Mouse (Mus musculus) layer of hippocampus, postnatal 14 days (tissue): ENCODE data around the gene Clock. TPM values are rescaled to one million over a fixed set of nuclear protein-coding genes. Genes with fewer than 3 reads are reported as not detected.

Experiments
- DNase-seq, 2 experiments: peaks; one replicate each; pipeline ENCODE4 v3.0.0; 2021 to 2022; ENCODE audit warnings: low spot score in 2 of 2, mixed read lengths in 1 of 2
- total RNA-seq, 2 experiments: library from RNA; stranded (reverse); gene quantifications; 2 replicates each; pipeline ENCODE4 v1.2.3; 2021

The Clock gene
- total RNA-seq, 2 experiments from 2014 or later, result 47.9 to 48.5 TPM

DNA sequence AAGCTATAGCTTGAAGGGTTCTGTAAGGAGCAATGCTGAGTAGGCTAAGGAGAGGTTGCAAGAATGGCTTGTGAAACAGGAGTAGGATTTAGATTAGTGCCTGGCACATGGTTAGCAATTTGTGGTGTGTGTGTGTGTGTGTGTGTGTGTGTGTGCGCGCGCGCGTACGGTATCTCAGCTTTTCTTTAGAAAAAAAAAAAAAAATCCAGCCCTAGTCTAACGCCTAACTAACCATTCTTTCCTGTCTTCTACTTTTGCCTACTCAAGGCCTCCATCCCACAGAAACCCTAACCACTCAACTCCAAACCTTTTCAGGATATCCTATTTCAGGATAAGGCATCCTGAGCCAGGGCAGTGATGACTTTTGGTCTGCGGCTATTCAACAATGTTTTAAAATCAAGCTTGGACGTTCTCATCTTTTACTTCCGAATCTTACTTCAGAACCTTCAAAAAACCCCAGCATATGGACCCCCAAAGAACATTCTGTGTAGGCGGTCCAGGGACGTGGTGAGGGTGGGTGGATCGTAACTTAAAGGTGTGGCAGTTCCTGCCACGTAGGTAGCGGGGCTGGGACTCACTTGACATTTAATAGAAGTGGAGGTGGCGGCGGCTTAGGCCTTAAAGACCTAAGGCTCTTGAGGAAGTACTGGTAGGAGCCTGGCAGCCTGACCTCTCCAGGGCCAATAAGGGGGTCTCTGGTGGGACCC lies 121.4 kb downstream of the Clock start:
- DNase-seq, result no peak

DNA sequence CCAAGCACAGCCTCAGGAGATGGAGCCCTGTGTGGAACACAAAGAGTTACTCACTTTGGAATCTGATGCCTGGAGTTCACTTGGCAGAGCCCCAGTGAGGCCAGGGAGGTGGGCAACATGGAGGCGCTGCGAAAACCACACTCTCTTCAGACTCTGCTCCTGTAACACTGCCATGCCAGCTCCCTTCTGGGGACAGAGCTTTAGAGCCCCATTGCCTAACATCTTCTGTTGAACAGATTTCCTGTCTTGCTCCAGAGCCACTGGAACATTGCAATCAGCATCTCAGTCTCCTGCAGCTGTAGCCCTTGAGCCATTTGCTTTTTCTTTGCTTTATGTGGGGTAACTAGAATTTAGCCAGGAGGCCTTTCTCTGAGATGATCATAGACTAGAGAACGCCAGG lies 122.3 kb downstream of the Clock start:
- DNase-seq, result no peak

GRCm38 (mm10) chr5:76179791-76180190 lies 124.8 kb downstream of the Clock start:
- no peak for DNase-seq

GRCm38 (mm10) chr5:76179171-76179570 lies 125.4 kb downstream of the Clock start:
- no peak for DNase-seq

DNA sequence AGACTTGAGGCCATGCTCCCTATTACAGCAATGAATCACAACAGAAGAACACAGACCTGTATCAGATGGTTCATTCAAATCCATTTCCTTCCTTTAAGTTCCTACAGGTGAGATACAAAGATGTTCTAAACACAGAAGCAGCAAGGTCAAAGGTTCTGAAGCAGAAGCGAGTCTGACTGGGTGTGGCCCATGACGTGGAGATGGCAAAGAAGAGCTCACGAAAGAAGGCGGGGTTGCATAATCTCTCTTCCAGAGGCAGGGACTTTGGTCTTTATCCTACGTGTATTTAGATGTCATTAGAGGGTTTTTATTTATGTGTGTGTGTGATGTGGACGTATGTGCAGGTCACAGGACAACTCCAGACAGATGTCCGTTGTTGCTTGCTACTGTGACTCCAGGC lies 126.9 kb downstream of the Clock start:
- no peak for DNase-seq

GRCm38 (mm10) chr5:76176841-76177240 lies 127.8 kb downstream of the Clock start:
- DNase-seq, result no peak

DNA sequence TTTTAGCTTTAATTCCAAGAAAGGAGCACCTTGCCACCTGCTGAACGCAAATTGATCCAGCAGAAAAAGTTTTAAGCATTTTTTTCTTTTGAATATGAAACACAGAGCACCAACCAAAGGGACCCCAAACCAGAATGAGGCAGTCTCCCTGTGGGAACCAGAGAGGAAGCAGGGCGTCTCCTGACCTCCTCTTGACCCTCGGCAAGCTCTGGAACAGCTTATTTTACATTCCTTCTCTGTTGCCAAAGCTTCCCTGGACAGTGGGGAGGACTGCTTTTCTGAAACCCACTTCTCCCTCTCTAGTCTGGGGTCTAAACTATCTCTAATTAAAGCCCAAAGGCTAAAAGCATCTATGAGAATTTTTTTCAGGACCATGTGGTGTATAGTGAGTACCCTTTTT lies 128.2 kb downstream of the Clock start:
- no peak for DNase-seq

DNA sequence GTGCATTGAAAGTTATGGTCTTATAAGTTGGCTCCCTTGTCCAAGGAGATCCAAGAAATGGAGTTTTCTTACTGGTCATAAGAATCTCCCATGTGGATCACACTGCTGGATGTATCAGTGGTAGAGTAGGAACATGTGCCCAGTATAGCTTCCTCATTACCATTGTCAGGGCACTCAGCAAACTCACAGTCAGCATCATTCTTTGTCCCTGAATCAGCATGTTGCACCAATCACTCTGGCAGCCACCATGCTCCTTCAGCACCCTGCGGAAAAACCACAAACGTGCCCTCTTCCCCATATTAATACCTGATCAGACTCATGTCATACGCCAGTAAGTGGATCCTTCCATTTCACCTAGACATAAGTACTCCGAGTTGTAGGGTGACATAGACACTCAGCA lies 129.5 kb downstream of the Clock start:
- DNase-seq, result no peak

DNA sequence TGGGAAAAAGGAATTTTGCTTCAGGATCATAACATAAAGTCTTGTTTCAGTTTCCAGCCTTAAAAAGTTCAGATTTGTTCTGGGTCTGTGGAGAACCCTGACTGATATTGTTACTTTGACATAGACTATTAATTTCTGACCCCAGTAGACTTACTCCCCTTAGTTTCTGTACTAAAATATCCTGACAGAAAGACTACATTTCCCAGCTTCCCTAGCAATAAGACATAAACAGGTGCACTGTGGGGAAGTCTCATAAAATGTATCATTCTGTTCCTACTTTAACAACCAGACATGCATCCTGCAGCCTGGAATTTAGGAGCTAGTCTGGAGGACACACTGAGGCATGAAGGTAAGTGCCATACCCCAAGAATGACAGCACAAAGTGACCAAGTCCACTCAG lies 133.6 kb downstream of the Clock start:
- no peak for DNase-seq

DNA sequence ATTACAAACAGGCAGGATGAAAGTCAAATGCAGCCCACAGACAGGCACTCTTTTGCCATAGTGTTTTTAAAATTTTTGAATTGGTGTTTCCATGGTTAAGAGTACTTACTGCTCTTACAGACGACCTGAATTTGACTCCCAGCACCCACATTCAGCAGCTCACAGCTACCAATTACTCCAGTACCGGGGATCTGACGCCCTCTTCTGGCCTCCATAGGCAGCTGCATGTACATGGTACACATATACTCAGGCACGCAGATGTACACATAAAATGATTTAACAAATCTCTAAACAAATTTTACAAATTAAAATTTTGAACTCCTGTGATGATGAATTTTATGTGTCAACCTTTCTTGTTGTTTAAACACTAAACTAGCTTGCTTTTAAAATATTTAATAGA lies 134.1 kb downstream of the Clock start:
- DNase-seq, result no peak

DNA sequence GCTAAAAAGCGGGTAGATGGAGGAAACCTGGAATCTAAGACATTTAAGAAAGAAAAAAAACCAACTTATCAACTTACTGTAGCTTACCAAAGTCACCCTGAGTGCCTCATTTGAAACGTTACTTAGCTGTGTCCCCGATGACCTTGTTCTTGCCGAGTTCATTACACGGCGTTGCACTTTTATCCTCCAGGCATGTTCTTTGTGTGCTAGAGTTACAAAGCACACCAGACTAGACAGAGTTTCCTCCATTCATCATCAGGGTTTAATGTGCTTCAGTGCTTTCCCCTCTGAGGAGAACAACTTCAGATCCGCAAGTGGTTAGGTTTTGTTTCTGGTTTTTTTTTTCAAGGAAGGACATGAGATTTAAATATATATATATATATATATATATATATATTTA lies 139.8 kb downstream of the Clock start:
- no peak for DNase-seq

GRCm38 (mm10) chr5:76163828-76164390 lies 140.7 kb downstream of the Clock start:
- DNase-seq, result no peak

DNA sequence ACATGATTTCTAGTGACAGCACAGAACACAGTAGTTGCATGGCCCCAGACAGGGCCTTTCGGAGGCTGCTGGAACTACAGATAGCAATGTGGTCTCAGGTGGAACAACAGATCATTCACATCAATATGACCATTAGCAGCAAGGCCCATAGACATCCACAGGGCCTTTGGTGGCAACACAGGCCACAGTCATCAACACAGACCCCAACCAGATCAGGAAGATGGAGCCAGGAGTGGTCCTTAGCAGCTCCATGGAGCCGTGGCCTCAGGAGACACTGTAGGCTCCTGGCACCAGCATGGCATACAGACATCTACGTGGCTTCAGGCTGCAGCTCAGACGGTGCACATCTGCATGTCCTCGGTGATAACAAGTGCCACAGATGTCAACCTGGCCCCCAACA lies 141.7 kb downstream of the Clock start:
- no peak for DNase-seq

DNA sequence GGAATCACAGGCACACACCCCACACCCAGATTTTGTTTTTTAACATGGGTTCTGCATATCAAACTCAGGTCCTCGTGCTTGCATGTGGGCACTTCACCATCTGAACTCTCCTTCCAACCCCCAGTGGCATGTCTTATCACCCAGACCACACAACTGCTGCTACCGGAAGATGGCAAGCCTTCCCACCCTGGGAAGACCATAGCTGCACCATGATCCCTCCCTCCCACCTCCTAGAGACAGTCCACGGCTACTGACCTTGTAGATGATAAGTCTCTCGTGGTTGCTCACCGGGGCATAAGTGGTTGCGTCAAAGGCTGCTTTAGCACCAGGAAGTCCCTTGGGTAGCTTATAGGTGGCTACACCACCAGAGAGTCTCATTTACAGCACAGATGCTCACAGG lies 143.1 kb downstream of the Clock start:
- no peak for DNase-seq

- DNase-seq, result no peak
Observed at GRCm38 (mm10) chr5:76160086-76160485, 144.5 kb downstream of the Clock start.

Other genes with a start within 250 kb of the Clock start
- 10 to 100 TPM; 20.6 to 23.5 TPM for gene Srd5a3, start 164.5 kb downstream of the Clock start, total RNA-seq
- gene Tmem165, start 120.9 kb downstream of the Clock start, total RNA-seq, result 10 to 100 TPM; 39.4 to 40.6 TPM
- not detected for gene Pdcl2, start 26.4 kb upstream of the Clock start, total RNA-seq
- not detected for gene Nmu, start 59.0 kb upstream of the Clock start, total RNA-seq
- not detected for gene Gm7271, start 179.2 kb upstream of the Clock start, total RNA-seq
- 10 to 100 TPM; 53.1 to 54.0 TPM for gene Exoc1, start 224.5 kb upstream of the Clock start, total RNA-seq